Mouse (Mus musculus) urinary bladder, postnatal 10 days (tissue): ENCODE data around the gene Gigyf1.
A peak's percentile ranks its signal among the peaks of the same experiment; 100 is the strongest.

Experiments
- DNase-seq: peaks from one replicate; pipeline ENCODE4 v3.0.0; 2022; ENCODE audit warnings: low spot score

Gigyf1 gene

GRCm38 (mm10) chr5:137518436-137518835 is at the start of gene Gigyf1:
Gigyf1 (plus strand) TSS chr5:137518548.
- DNase-seq: no peak

- DNase-seq: no peak
Observed at GRCm38 (mm10) chr5:137472252-137472904, 46.0 kb upstream of the Gigyf1 start.

- no peak for DNase-seq
Observed at GRCm38 (mm10) chr5:137474351-137474750, 44.0 kb upstream of the Gigyf1 start.

GRCm38 (mm10) chr5:137476964-137477363 is 41.4 kb upstream of the Gigyf1 start, which contains the start of gene Zan:
Zan (minus strand) TSS chr5:137477064.
- DNase-seq: no peak

GRCm38 (mm10) chr5:137481138-137481537 is 37.2 kb upstream of the Gigyf1 start:
- DNase-seq: peak; percentile 39

- DNase-seq: no peak
Observed at GRCm38 (mm10) chr5:137481897-137482296, 36.5 kb upstream of the Gigyf1 start.

- no peak for DNase-seq
Observed at GRCm38 (mm10) chr5:137485071-137485850, 33.1 kb upstream of the Gigyf1 start.

GRCm38 (mm10) chr5:137485851-137486155 is 32.5 kb upstream of the Gigyf1 start:
- DNase-seq: no peak

- DNase-seq: no peak
Observed at GRCm38 (mm10) chr5:137487616-137488015, 30.7 kb upstream of the Gigyf1 start.

- no peak for DNase-seq
Observed at GRCm38 (mm10) chr5:137491559-137491958, 26.8 kb upstream of the Gigyf1 start.

- no peak for DNase-seq
Observed at GRCm38 (mm10) chr5:137493831-137494230, 24.5 kb upstream of the Gigyf1 start.

- DNase-seq: no peak
Observed at GRCm38 (mm10) chr5:137500186-137500585, 18.2 kb upstream of the Gigyf1 start.

- DNase-seq: peak; percentile 99
Observed at GRCm38 (mm10) chr5:137501709-137502666, 16.4 kb upstream of the Gigyf1 start, which contains the start of gene Pop7. Pop7 (minus strand) TSS chr5:137502518.

GRCm38 (mm10) chr5:137502667-137503110 is 15.7 kb upstream of the Gigyf1 start:
- peak; percentile 56 for DNase-seq

GRCm38 (mm10) chr5:137504041-137504440 is 14.3 kb upstream of the Gigyf1 start:
- no peak for DNase-seq

- no peak for DNase-seq
Observed at GRCm38 (mm10) chr5:137510014-137510501, 8.3 kb upstream of the Gigyf1 start.

- DNase-seq: no peak
Observed at GRCm38 (mm10) chr5:137510573-137511390, 7.6 kb upstream of the Gigyf1 start.

GRCm38 (mm10) chr5:137511706-137512105 is 6.6 kb upstream of the Gigyf1 start:
- DNase-seq: no peak

GRCm38 (mm10) chr5:137512847-137513794 is 5.2 kb upstream of the Gigyf1 start:
- no peak for DNase-seq
